Comparison of ENCODE assay signal across 18 mouse cellular contexts in the genomic region with DNA sequence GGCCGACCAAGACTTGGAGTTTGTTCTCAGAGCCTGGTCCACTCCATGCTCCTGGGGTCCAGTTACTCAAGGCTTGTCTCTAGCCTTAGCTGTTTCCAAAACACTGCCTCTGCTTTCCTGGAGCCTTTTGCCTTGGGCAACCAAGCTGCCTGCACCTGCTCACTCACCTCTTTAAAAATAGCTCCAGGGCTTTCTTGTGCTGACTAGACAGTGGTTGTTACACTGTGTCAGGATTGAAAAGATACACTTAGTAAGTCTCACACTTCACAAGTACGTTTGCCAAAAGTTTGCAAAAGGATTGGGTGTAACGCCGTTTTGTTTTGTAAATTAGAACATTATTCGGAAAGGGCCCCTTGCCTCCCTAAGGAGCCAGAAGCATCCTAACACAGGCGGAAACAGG. TPM values are rescaled to one million over a fixed set of nuclear protein-coding genes. Genes with fewer than 3 reads are reported as not detected.
DNase-seq lines count a peak whose midpoint lies in the region; ATAC-seq and TF ChIP-seq lines count a peak whose summit lies in the region.
"Had no signal": no experiment of that assay in that cellular context is flagged by ENCODE, and none has a peak within 500 bp of the region (broad histone marks: within the 10 kb centered on the region; RNA-seq: fewer than 3 reads in every experiment).

No protein-coding gene starts in this region.

- intact Hi-C loops in heart, postnatal 10 days (cut with DNase I): loop anchor here (2.0 kb wide), 1 partner anchor 60 kb away; no protein-coding TSS in a partner anchor

- WGBS in heart, embryonic 10.5 days: 53% methylated on average over 6 of the region's 6 CpGs
- 41% methylated on average over 6 of the region's 6 CpGs for WGBS in kidney, adult 2 months
- WGBS in stomach, postnatal 0 days: 50% methylated on average over 6 of the region's 6 CpGs

- dilution Hi-C loops in CH12.LX (cut with MboI; ENCODE audit: extremely low pct_ligation_motif_present, extremely low pct_unique_long_range_greater_than_20kb, low sequenced_read_pairs): no loop called here

- TF ChIP-seq POLR2A in kidney, adult 2 months (IDR thresholded peaks at IDR 0.05; ENCODE audit: low read depth, low read length): no peak
- TF ChIP-seq POLR2A in CH12.LX (IDR thresholded peaks at IDR 0.05; ENCODE audit: low read depth, low read length): no peak
- TF ChIP-seq POLR2A in ES-Bruce4 (IDR thresholded peaks at IDR 0.05; ENCODE audit: insufficient read depth, low read length): no peak

- no peak for ATAC-seq in stomach, postnatal 0 days (ENCODE audit: low FRiP score, low TSS enrichment)
- ATAC-seq: hindbrain, embryonic 16.5 days; midbrain, embryonic 16.5 days had no signal

- in situ Hi-C loops in CH12.LX (cut with MboI; ENCODE audit: low pct_ligation_motif_present, low pct_unique_long_range_greater_than_20kb, low sequenced_read_pairs): no loop called here

- TF ChIP-seq EP300 in CH12.LX (IDR thresholded peaks at IDR 0.05; ENCODE audit: low read length) (no peak), ES-Bruce4 (IDR thresholded peaks at IDR 0.05; ENCODE audit: insufficient read depth, low read depth, low read length) (peak; percentile 72; the same call in 1 of the 2 replicates)
- TF ChIP-seq EP300 in stomach, postnatal 0 days (optimal IDR thresholded peaks at IDR 0.05): no peak

- H3K4me2 ChIP-seq in CH12.LX (ENCODE audit: insufficient read depth, low read depth, poor library complexity, severe bottlenecking): peak overlapping the region; percentile 46; the same call in 1 of the 2 replicates
- no peak overlapping the region for H3K4me2 ChIP-seq in stomach, postnatal 0 days (replicated peaks; ENCODE audit: low read depth)
- H3K4me2 ChIP-seq: embryonic facial prominence, embryonic 12.5 days; limb, embryonic 15.5 days had no signal

- no peak for TF ChIP-seq CTCF in kidney, adult 2 months (conservative IDR thresholded peaks at IDR 0.05; ENCODE audit: insufficient read depth, insufficient read length, low read depth, low read length)
- TF ChIP-seq CTCF in CH12.LX (conservative IDR thresholded peaks at IDR 0.05 in 1 of 2, IDR thresholded peaks at IDR 0.05 in 1 of 2; ENCODE audit: low read depth in 2 of 2, low read length in 2 of 2): no peak
- TF ChIP-seq CTCF in ES-Bruce4 (IDR thresholded peaks at IDR 0.05; ENCODE audit: low read depth, low read length): no peak
- TF ChIP-seq CTCF in stomach, postnatal 0 days (IDR thresholded peaks at IDR 0.05; ENCODE audit: low read depth): no peak

- H3K79me2 ChIP-seq in CH12.LX (replicated peaks; ENCODE audit: control insufficient read depth, extremely low read depth, insufficient read depth, poor library complexity, severe bottlenecking): no peaks in the 10 kb centered on the region

- no peak overlapping the region for H3K4me3 ChIP-seq in heart, embryonic 10.5 days
- H3K4me3 ChIP-seq in kidney, adult 2 months (ENCODE audit: insufficient read depth, low read depth, low read length): no peak overlapping the region
- H3K4me3 ChIP-seq in CH12.LX (replicated peaks in 1 of 3; ENCODE audit: low read depth in 2 of 3, low read length in 2 of 3, poor library complexity in 1 of 3) (no peak overlapping the region), ES-Bruce4 (ENCODE audit: low read depth, low read length) (no peak overlapping the region)
- H3K4me3 ChIP-seq in stomach, postnatal 0 days (ENCODE audit: low read depth, low read length): no peak overlapping the region
- H3K4me3 ChIP-seq: embryonic facial prominence, embryonic 12.5 days; limb, embryonic 15.5 days had no signal

- no peaks in the 10 kb centered on the region for H3K9me3 ChIP-seq in heart, embryonic 10.5 days
- H3K9me3 ChIP-seq in CH12.LX (replicated peaks; ENCODE audit: low read length) (peaks cover 2% of the 10 kb centered on the region), ES-Bruce4 (replicated peaks; ENCODE audit: control insufficient read depth, insufficient read depth, low read length, poor library complexity, severe bottlenecking) (no peaks in the 10 kb centered on the region)
- H3K9me3 ChIP-seq in stomach, postnatal 0 days (ENCODE audit: control insufficient read depth, low read length): no peaks in the 10 kb centered on the region
- H3K9me3 ChIP-seq: embryonic facial prominence, embryonic 12.5 days; limb, embryonic 15.5 days had no signal

- no peak overlapping the region for H3K9ac ChIP-seq in CH12.LX (ENCODE audit: insufficient read depth, low read depth)
- no peak overlapping the region for H3K9ac ChIP-seq in ES-Bruce4 (ENCODE audit: low read depth, poor library complexity, severe bottlenecking)
- no peak overlapping the region for H3K9ac ChIP-seq in stomach, postnatal 0 days (ENCODE audit: low read length)
- H3K9ac ChIP-seq: embryonic facial prominence, embryonic 12.5 days; limb, embryonic 15.5 days; liver, postnatal 0 days had no signal

- peaks cover 82% of the 10 kb centered on the region for H3K4me1 ChIP-seq in heart, embryonic 10.5 days
- peaks cover 3% of the 10 kb centered on the region for H3K4me1 ChIP-seq in kidney, adult 2 months (ENCODE audit: control insufficient read depth, insufficient read depth, low read length)
- H3K4me1 ChIP-seq in CH12.LX (ENCODE audit: control insufficient read depth in 1 of 2, insufficient read depth in 2 of 2) (peaks cover 6 to 53% of the 10 kb centered on the region in 2 experiments), ES-Bruce4 (ENCODE audit: control insufficient read depth, insufficient read depth, low read length) (peaks cover 8% of the 10 kb centered on the region)
- H3K4me1 ChIP-seq in stomach, postnatal 0 days (replicated peaks; ENCODE audit: control insufficient read depth, insufficient read depth): 0 out of 2 replicates have a peak, but pooled peaks cover 2% of the 10 kb centered on the region

- H3K27ac ChIP-seq in heart, embryonic 10.5 days: 0 out of 2 replicates have a peak overlapping the region, but pooled peaks have one; percentile 60
- H3K27ac ChIP-seq in kidney, adult 2 months (ENCODE audit: insufficient read depth, low read depth, low read length): peak overlapping the region; percentile 67; the same call in 1 of the 2 replicates
- no peak overlapping the region for H3K27ac ChIP-seq in CH12.LX (ENCODE audit: insufficient read depth, low read depth)
- no peak overlapping the region for H3K27ac ChIP-seq in ES-Bruce4 (ENCODE audit: insufficient read depth, low read length)
- no peak overlapping the region for H3K27ac ChIP-seq in stomach, postnatal 0 days (replicated peaks)
- H3K27ac ChIP-seq: embryonic facial prominence, embryonic 12.5 days; limb, embryonic 15.5 days had no signal

- no peaks in the 10 kb centered on the region for H3K27me3 ChIP-seq in heart, embryonic 10.5 days (ENCODE audit: insufficient read depth, poor library complexity, severe bottlenecking)
- no peaks in the 10 kb centered on the region for H3K27me3 ChIP-seq in kidney, adult 2 months (replicated peaks; ENCODE audit: control insufficient read depth, insufficient read depth, low read length)
- H3K27me3 ChIP-seq in CH12.LX (replicated peaks) (no peaks in the 10 kb centered on the region), ES-Bruce4 (ENCODE audit: control insufficient read depth, insufficient read depth, low read length, poor library complexity, severe bottlenecking) (no peaks in the 10 kb centered on the region)
- H3K27me3 ChIP-seq in stomach, postnatal 0 days (ENCODE audit: control insufficient read depth, insufficient read depth, low read length): no peaks in the 10 kb centered on the region
- H3K27me3 ChIP-seq: limb, embryonic 15.5 days had no signal

- no peak for DNase-seq in heart, embryonic 10.5 days (ENCODE audit: low spot score)
- no peak for DNase-seq in heart, postnatal 10 days
- peak; percentile 36 for DNase-seq in kidney, adult 2 months
- no peak for DNase-seq in kidney, postnatal 25 days
- DNase-seq in CH12.LX (ENCODE audit: extremely low read depth): no peak
- no peak for DNase-seq in embryo, embryonic 10 days (ENCODE audit: low spot score)
- no peak for DNase-seq in stomach, postnatal 0 days (ENCODE audit: low spot score)
- DNase-seq: cerebellum, postnatal 14 days; gastrocnemius, postnatal 36 days; kidney, adult 11 months; kidney, postnatal 4 days; liver, postnatal 0 days; right cerebral cortex, postnatal 14 days had no signal

- TF ChIP-seq RAD21 in CH12.LX (IDR thresholded peaks at IDR 0.05; ENCODE audit: low read depth, low read length): no peak

- H3K36me3 ChIP-seq in heart, embryonic 10.5 days: no peaks in the 10 kb centered on the region; the same call in 1 of the 2 replicates
- H3K36me3 ChIP-seq in kidney, adult 2 months (ENCODE audit: control insufficient read depth, insufficient read depth, low read length): no peaks in the 10 kb centered on the region
- H3K36me3 ChIP-seq in CH12.LX (replicated peaks in 1 of 2; ENCODE audit: control insufficient read depth in 1 of 2, insufficient read depth in 1 of 2, low read length in 1 of 2) (no peaks in the 10 kb centered on the region), ES-Bruce4 (ENCODE audit: control insufficient read depth, insufficient read depth, low read length, poor library complexity, severe bottlenecking) (no peaks in the 10 kb centered on the region)
- no peaks in the 10 kb centered on the region for H3K36me3 ChIP-seq in stomach, postnatal 0 days (ENCODE audit: control insufficient read depth, insufficient read depth, low read length)
- H3K36me3 ChIP-seq: embryonic facial prominence, embryonic 12.5 days; limb, embryonic 15.5 days had no signal

TF ChIP-seq in CH12.LX, 34 proteins besides CTCF, POLR2A, EP300 and RAD21 (continues in another document):
- TF ChIP-seq TCF12 (IDR thresholded peaks at IDR 0.05; ENCODE audit: low read depth, low read length): no peak
- TF ChIP-seq NELFE (IDR thresholded peaks at IDR 0.05; ENCODE audit: low read depth, low read length): no peak
- no peak for TF ChIP-seq ETS1 (conservative IDR thresholded peaks at IDR 0.05; ENCODE audit: low read depth, low read length)
- TF ChIP-seq MYC (IDR thresholded peaks at IDR 0.05; ENCODE audit: low read depth, low read length): no peak
- TF ChIP-seq MEF2A (IDR thresholded peaks at IDR 0.05; ENCODE audit: borderline replicate concordance, low read depth, low read length): no peak
- TF ChIP-seq JUND (conservative IDR thresholded peaks at IDR 0.05; ENCODE audit: low read depth, low read length): no peak
- TF ChIP-seq MAZ (IDR thresholded peaks at IDR 0.05; ENCODE audit: low read depth, low read length): no peak
- no peak for TF ChIP-seq ZC3H11A (IDR thresholded peaks at IDR 0.05; ENCODE audit: low read depth, low read length)
- TF ChIP-seq ZKSCAN1 (IDR thresholded peaks at IDR 0.05; ENCODE audit: borderline replicate concordance, low read depth, low read length): no peak

RNA-seq across cellular contexts. Expression of a gene that starts 40.0 kb away (rescaled TPM):
- polyA plus RNA-seq in heart, embryonic 10.5 days (2016; fragmentation: Nextera tagmentation; extraction: Ambion mirVana): 91.6 and 129 TPM in 2 replicates
- 100 to 1,000 TPM; 172 to 186 TPM for total RNA-seq in heart, postnatal 10 days (2021)
- 9.4 and 11.4 TPM in 2 replicates for polyA plus RNA-seq in kidney, adult 2 months (2012; rRNA removed)
- 19.1 and 22.8 TPM in 2 replicates for total RNA-seq in CH12.LX (2012; rRNA removed)
- total RNA-seq in CH12.LX (2014; rRNA removed): 16.9 and 17.2 TPM in 2 replicates
- polyA plus RNA-seq in CH12.LX (2012; ENCODE audit: insufficient read length, low read depth): 30.5 and 31.7 TPM in 2 replicates
- 88.7 and 97.2 TPM in 2 replicates for polyA plus RNA-seq in ES-Bruce4 (2011; ENCODE audit: insufficient read depth, insufficient read length, low read depth, missing spikeins)
- polyA plus RNA-seq in stomach, postnatal 0 days (2015; fragmentation: Nextera tagmentation; extraction: Ambion mirVana): 69.4 and 79.0 TPM in 2 replicates

Comparison
In these comparisons a context has a peak if more than half of its experiments do, and no peak if none do; other contexts are left out.
1. H3K27ac ChIP-seq: peak in heart, embryonic 10.5 days (single experiment) and kidney, adult 2 months (single experiment); none in CH12.LX (single experiment), ES-Bruce4 (single experiment) and stomach, postnatal 0 days (single experiment).